Mouse (Mus musculus) effector memory CD4-positive, alpha-beta T cell, adult 7 months (primary cell): ENCODE data around the gene Mknk2. TPM values are rescaled to one million over a fixed set of nuclear protein-coding genes. Genes with fewer than 3 reads are reported as not detected.

ENCODE experiments used
- polyA plus RNA-seq: library from polyadenylated mRNA; unstranded; fragments of 100-300 nt; shearing (Covaris generic); gene quantifications from one replicate; pipeline ENCODE4 v1.2.1, GENCODE M21; 2017

Mknk2 gene
- polyA plus RNA-seq, result 200 TPM

GRCm38 (mm10) chr10:80677942-80678436 lies at the start of gene Mknk2:
Mknk2 (minus strand) TSS chr10:80678112.

GRCm38 (mm10) chr10:80701721-80702535 lies 24.0 kb upstream of the Mknk2 start, which contains the start of the genes Mob3a and Izumo4:
Mob3a (minus strand) TSS chr10:80701977.
Izumo4 (plus strand) TSS chr10:80702184.

GRCm38 (mm10) chr10:80656863-80657623 lies 20.9 kb downstream of the Mknk2 start, which contains the start of gene Btbd2:
Btbd2 (minus strand) TSS chr10:80657071.

GRCm38 (mm10) chr10:80622661-80623456 lies 55.1 kb downstream of the Mknk2 start, which contains the start of gene Csnk1g2:
Csnk1g2 (plus strand) TSS chr10:80622838.

Other genes with a start within 250 kb of the Mknk2 start
- gene Tcf3, start 244.5 kb downstream of the Mknk2 start, polyA plus RNA-seq, result 88.8 TPM
- 0.07 TPM for gene Onecut3, start 183.3 kb downstream of the Mknk2 start, polyA plus RNA-seq
- gene Atp8b3, start 139.0 kb downstream of the Mknk2 start, polyA plus RNA-seq, result 0.10 TPM
- gene Rexo1, start 116.6 kb downstream of the Mknk2 start, polyA plus RNA-seq, result 55.7 TPM
- gene Klf16, start 100.8 kb downstream of the Mknk2 start, polyA plus RNA-seq, result 16.2 TPM
- 92.3 TPM for gene Abhd17a, start 87.8 kb downstream of the Mknk2 start, polyA plus RNA-seq
- gene Scamp4, start 75.2 kb downstream of the Mknk2 start, polyA plus RNA-seq, result 106 TPM
- gene Adat3, start 75.2 kb downstream of the Mknk2 start, polyA plus RNA-seq, result 6.2 TPM
- gene Gm49322, start 72.1 kb downstream of the Mknk2 start, polyA plus RNA-seq, result 14.3 TPM
- gene Csnk1g2, start 55.3 kb downstream of the Mknk2 start, polyA plus RNA-seq, result 338 TPM
- 16.0 TPM for gene Btbd2, start 21.0 kb downstream of the Mknk2 start, polyA plus RNA-seq
- gene Mob3a, start 23.9 kb upstream of the Mknk2 start, polyA plus RNA-seq, result 123 TPM
- gene Izumo4, start 24.1 kb upstream of the Mknk2 start, polyA plus RNA-seq, result 72.1 TPM
- gene Ap3d1, start 64.2 kb upstream of the Mknk2 start, polyA plus RNA-seq, result 70.3 TPM
- gene Dot1l, start 77.1 kb upstream of the Mknk2 start, polyA plus RNA-seq, result 52.5 TPM
- gene Sf3a2, start 120.1 kb upstream of the Mknk2 start, polyA plus RNA-seq, result 57.5 TPM
- gene Plekhj1, start 120.5 kb upstream of the Mknk2 start, polyA plus RNA-seq, result 202 TPM
- not detected for gene Amh, start 127.1 kb upstream of the Mknk2 start, polyA plus RNA-seq
- gene Jsrp1, start 135.4 kb upstream of the Mknk2 start, polyA plus RNA-seq, result 2.0 TPM
- gene Oaz1, start 148.5 kb upstream of the Mknk2 start, polyA plus RNA-seq, result 2,187 TPM
- 0.11 TPM for gene Lingo3, start 165.9 kb upstream of the Mknk2 start, polyA plus RNA-seq
- gene Lsm7, start 177.1 kb upstream of the Mknk2 start, polyA plus RNA-seq, result 76.0 TPM
- gene Sppl2b, start 177.2 kb upstream of the Mknk2 start, polyA plus RNA-seq, result 18.4 TPM
- gene Tmprss9, start 193.7 kb upstream of the Mknk2 start, polyA plus RNA-seq, result not detected
- gene Timm13, start 222.9 kb upstream of the Mknk2 start, polyA plus RNA-seq, result 151 TPM
- gene Lmnb2, start 240.1 kb upstream of the Mknk2 start, polyA plus RNA-seq, result 18.5 TPM